Mouse (Mus musculus) fat pad, adult 2 months (tissue): ENCODE data around the gene Dclre1a.
A peak's percentile ranks its signal among the peaks of the same experiment; 100 is the strongest.

Experiments used
- DNase-seq: peaks from one replicate; pipeline ENCODE4 v3.0.0-alpha.2; 2011; ENCODE audit warnings: low read depth, low spot score; ENCODE audit errors: extremely low read depth

Gene Dclre1a

DNA sequence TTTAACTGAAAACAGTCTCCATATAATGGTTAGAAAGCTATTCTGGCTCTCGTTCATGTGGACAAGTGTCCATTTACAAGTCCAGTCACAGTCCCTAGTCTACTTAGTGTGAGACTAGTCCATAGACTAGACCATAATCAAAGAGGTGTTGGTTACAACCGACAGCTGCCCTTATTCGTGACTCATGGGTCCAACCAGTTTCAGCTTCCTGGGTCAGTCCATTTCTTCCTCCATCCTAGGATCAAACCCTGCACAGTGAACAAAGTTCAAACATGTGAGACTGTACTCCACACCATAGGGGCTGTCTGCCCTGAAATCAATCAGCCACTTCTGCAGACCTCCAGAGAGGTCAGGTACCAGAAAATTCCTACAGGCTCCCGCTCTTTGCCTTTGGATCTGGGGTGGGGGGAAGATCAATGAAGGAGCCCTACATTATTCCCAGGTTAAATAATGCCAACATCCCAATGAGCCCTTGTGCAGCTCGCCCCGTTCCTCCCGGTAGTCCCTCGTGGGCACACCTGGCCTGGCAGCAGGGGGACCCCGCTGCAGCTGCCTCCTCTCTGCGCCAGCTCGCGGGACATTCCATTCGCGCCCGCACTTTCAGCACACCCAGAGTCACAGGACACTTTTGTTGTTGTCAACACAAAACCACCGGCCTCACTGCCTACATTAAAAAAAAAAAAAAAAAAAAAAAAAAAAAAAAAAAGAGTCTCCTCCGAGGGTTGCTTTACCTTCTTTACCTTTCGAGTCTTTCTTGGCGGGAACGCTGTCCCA is at the start of gene Dclre1a:
Gene Dclre1a (minus strand): TSS at position 767 of the 774 bp plus-strand sequence.
- no peak for DNase-seq

DNA sequence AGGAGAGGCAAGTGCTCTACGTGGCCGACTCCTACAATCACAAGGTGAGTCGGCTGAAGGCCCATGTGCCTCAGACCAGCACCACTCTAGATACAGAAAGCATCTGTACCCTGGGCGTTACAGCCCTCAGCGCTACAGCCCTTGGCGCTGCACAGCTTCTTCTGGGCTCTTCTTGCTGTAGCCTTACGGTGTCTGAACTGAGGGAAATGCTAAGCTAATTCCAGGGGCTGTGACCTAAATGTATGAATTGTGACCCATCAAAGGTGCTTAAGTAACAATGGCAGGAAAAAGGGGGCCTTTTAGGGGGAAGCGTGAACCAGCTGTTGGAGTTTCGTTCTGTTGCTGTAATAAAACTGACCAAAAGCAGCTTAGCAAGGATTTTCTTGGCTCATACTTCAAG is 44.5 kb upstream of the Dclre1a start:
- no peak for DNase-seq

DNA sequence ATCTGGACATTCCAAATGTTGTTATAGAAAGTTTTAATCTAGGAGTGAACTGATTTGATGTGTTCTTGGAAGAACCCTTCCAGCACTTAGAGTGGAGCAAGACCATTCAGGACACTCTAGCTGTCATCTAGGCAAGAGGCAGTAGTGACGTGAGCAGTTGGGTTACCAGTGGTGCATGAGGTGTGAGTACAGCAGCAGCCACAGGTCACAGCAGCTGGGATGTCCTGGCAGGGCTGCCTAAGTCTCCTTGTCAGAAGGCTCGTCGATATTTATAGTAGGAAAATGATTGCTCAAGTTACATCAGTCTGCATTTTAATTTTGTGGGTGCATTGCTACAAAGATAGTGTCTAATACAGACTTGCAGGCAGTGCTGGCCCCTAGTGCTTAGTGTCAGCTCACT is 42.2 kb upstream of the Dclre1a start:
- no peak for DNase-seq

DNA sequence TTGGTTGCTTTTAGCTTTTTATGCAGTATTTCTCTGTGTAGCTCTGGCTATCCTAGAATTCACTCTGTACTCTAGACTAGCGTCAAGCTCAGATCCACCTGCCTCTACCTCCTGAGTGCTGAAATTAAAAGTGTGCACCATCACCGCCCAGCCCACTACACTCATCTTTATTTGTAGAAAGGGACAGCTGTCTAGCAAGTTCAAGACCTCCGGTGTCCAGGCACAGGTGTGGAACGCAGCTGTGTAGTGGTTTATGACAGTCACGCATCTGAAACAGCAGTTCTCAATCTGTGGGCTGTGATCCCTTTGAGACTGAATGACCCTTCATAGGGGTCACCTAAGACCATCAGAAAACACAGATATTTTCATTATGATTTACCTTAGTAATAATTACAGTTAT is 41.4 kb upstream of the Dclre1a start:
- DNase-seq = no peak

DNA sequence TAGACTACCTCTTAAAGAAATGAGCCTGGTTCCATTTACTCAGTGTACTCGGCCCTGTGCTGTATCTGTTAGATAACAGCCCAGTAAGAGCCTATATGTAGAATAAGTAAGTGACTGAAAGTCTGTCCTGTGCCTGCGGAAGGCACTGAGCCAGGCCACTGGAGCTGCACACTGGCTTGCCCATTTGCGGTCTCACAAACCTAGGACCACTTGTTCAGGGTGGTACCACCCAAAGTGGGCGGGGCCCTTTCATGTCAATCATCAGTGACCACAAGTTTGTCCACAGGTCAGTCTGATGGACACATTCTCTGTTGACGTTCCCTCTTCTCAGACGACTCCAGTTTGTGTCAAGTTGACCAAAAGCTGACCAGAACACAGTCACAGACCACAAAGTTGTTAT is 41.0 kb upstream of the Dclre1a start:
- DNase-seq = no peak

DNA sequence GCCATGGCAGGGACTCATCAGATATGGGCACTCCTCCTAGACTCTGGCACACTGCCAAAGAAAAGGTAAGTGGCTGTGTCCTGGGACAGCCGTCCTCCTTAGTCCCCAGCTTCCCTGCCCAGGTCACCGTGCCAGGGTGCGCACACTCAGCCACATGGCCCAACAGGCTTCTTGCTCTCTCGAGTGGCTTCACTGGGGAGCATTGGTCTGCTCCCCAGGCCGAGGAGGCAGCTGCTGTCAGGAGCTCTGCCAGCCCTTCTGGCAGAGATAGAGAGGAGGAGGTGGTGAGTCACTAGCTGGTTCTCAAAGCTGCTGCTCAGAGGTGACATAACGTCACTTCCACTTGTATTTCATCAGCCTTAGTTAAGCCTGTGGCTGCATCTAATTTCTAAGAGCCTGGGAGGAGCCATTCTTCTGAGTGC is 40.2 kb upstream of the Dclre1a start:
- DNase-seq = peak; percentile 68

DNA sequence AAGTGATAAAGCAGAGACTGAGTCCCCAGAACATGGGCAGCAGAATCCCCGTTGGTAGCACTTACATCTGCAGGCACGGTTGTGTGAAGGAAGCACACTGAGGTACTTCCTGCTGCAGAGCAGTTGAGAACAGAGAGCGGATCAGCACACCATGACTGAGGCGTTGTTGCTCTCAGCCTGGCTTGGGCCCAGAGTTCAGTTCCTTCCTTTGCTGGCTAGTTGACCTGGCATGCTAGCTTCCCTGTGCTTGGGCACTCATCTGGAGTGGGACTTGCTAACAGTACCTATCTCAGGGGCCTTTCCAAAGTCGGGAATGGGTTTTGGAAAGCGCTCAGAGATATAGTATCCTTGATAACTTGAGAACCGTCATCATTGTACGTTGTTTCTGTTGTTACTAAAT is 38.3 kb upstream of the Dclre1a start:
- DNase-seq = no peak

DNA sequence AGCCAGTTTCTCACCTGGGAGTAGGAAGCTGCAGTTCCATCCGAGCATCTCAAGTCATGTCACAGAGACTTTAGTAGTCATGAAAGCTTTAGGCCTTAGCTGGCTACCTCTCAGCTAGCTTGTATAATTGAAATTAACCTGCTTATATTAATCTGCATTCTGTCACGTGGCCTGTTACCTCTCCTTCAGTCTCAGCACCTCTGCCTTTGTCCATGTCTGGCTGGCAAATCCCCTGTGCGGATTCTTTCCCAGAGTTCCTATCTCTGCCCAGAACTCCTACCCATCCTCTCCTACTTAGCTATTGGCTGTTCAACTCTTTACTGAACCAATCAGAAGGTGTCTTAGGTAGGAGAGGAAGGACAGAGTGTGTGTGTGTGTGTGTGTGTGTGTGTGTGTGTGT is 36.3 kb upstream of the Dclre1a start:
- no peak for DNase-seq

DNA sequence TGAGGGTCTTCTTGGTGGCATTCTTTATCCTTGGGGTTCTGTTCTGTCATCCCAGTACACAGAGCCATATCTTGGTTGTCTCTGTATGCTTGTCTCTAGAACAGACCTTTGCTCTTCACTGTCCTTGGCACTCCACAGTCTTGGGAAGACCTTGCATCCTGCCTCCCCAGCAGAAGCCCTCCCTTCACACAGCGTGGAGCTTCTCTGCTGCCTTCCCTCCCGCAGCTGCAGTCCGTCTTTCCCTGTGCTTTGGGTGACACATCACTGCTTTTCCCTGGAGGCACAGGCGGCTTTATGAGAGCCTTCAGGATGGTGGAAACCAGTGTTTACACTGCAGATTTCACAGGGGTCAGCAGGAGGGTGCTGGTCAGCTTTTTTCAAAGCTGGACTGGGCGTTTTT is 35.8 kb upstream of the Dclre1a start:
- DNase-seq = no peak

DNA sequence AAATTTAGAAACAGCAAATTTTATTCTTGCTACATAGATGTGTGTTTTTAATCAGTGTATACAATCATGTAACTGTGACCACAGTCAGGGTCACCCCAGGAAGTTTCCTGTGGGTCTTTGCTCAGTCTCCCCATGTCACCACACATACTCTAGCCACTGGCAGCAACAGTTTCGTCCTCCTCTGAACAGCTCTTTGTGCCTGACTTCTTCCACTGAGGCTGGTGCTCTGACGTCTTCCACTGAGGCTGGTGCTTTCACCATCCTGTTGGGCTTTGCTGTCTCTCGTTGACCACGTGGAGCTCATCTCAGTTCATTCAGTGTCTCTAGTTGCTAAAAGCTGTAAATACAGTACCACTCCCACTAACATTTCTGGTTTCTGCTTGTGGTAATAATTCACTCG is 34.0 kb upstream of the Dclre1a start:
- DNase-seq = no peak

DNA sequence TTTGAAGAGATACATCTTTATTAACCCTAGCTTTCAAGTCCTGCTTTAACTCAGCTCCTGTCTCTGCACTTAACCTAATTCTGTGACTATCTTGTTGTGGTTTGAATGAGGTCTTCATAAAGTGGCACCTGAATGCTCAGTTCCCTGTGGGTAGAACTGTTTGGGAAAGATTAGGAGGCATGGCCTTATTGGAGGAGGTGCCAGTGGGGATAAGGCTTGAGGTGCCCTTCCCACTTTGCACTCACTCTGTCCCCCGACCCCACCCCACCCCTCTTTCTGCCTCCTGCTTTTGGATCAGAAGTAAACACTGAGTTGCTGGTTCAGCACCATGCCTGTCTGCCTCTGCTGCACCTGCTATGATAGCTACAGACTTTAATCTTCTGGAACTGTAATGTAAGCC is 29.8 kb upstream of the Dclre1a start:
- no peak for DNase-seq

DNA sequence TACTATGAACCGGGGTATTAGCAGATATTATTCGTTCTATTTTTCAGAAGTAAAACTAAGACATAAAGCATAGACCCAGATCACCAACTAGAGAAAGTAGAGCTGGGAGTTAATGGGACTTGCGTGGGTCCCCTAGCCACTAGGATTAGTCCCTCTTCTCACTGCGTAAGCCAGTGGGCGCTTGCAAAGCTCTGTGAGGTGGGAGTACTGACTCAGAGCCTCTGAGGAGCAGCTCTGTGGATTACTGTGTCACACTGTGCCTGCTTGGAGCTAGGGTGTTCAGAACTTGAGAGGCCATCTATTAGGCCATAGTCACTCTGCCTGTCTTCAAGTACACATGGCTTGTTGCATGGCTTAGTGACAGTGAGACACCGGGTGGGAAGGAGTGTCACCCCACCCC is 25.2 kb upstream of the Dclre1a start:
- no peak for DNase-seq

DNA sequence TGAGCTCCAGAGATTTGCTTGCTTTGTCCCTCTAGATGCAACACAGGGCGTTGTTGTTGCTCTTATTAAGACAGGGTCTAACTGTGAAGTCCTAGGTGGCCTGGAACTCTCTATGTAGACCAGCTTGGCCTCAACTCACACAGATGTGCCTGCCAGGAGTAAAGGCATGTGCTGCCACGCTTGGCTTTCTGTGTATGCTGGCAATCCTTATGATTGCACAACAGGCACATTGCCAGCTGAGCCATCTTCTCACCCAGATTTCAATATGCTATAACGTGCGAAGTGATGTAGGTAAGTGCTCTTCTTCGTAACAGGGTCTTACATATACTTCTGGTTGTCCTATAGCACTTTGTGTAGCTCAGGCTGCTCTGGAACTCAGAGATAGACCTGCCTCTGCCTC is 23.9 kb upstream of the Dclre1a start:
- peak; percentile 64 for DNase-seq

DNA sequence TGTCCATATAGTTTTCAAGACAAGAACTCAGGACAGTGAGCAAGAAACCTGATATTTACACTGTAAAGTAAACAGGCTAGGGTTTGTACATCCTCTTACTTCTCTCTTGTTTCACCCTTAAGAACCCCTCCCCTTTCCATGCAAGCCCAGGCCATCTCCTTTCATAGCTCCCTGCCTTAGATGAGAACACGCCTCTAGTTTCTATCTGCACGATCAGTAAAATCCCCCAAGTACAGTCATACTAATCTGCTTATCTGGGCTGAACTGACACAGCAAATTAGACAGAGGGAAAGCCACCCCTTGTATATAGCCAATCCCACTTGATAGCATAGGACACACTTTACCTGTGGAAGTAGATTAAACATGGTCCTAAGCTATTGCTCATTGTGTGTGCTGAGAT is 23.2 kb upstream of the Dclre1a start:
- DNase-seq = no peak

DNA sequence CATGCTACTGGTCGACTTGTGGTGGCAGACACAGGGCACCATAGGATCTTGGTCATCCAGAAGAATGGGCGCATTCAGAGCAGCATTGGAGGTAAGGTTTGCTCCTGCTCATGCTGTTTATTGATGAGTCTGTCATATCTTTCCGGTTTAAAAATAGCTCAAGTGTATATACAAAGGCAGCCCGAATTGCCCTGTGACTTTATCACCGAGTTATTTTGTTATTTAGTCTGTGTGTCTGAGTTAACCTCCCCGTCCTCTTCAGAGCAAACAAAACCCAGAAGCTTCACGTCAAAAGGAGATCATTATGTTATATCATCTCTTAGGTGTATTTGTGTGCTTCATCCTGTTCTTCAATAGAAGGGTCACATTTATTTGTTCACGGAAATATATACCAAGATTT is 22.8 kb upstream of the Dclre1a start:
- no peak for DNase-seq

DNA sequence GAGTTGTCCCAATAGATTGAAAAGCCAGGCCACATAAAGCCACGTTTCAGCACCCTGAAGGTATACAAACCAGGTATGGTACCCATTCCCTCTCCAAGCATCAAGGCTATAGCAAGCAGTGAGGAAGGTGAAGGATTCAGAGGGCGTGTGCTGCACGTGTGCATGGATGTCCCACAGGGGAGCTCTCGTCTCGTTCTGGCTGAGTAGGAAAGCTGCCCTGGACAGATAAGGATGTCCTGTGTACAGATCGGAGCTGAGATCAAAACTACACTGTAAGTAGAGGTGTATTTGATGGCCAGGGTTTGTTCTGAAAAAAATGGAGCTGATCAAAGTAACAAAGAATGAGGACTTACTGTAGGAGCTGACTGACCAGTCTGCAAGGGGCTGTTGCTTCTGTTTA is 18.9 kb upstream of the Dclre1a start:
- DNase-seq = no peak

DNA sequence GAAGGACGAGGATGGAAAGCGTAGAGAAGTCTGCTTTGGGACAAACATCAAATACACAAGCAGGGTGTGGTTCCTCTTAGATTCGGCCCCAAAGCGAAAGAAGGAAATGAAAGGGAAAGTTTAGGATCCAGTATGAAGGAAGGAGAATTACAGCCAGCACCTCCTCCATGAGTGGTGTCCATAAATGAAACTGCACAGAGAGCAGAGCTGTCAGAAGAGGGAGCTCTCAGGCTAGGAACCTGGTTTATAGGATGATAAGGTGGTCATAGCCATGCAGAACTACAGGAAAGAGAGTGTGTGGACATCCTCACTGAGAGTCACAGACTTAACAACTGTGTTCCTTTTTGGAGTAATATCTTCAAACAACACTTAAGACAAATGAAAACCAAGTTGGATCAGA is 18.0 kb upstream of the Dclre1a start:
- no peak for DNase-seq

DNA sequence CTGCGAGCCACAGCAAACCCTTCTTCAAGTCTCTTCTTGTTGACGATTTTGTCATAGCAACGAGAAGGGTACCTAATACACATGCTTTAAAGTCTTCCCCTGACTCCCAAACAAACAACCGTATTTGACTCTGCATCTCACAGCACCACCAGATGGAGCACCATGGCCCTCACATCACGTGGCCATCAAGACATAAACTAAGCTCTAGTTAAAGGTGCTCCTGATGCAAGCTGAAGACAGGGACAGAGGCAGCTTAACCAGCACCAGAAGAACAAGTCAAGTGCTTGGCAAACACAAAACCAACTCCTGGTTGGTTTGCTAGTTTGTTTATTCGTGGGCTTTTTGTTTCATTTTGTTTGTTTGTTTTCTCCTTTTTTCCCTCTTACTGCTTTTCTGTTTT is 17.3 kb upstream of the Dclre1a start:
- DNase-seq = no peak

DNA sequence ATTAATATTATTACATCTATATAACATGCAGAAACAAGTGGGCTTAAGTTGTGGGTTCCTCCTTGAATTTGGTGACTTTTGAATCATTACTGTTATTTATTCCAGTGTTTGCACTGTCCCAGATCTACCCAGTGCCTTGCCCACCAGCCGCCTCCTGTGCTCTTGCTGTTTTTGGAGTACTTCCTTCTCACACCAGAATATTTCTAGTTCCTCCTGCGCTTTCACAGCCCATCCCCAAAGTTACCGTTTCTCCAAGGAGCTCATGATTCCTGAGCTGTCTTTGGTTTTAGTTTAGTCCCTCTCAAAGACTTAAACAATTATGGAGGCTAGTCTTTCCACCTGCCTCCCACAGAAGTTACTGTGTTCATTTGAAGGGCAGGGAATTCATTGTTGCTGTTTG is 15.4 kb upstream of the Dclre1a start:
- DNase-seq = no peak

DNA sequence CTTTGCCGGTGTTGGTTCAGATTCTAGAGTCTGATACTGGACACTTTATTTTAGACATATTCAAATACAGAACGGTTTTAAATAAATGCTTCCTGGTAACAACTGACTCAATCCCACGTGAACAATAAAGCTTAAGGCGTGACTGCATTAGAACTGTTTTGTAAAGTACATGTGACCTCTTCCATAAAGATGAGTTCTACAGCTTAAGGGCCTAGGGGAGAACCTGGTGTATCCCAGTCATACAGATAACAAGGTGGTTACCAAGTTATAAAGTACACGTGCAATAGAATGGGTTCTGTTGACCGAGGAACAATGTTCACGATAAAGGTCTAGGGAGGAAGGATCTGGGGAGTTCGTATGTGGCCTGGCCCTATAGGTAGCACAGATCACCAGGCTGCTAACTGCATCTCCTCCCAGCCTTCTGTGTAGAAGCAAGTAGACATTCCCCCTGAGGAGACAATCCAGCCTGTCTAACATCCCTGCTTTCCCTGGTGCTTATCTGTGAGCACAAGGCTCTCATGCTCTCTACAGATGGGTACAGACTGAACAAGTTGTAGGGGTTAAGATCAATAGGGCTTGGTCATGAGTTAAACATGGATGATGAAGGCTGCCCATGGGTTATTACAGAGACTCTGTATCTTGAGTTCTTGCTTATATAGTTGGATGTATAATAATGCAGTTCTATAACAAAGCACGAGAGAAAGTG is 14.6 kb upstream of the Dclre1a start:
- DNase-seq = no peak

DNA sequence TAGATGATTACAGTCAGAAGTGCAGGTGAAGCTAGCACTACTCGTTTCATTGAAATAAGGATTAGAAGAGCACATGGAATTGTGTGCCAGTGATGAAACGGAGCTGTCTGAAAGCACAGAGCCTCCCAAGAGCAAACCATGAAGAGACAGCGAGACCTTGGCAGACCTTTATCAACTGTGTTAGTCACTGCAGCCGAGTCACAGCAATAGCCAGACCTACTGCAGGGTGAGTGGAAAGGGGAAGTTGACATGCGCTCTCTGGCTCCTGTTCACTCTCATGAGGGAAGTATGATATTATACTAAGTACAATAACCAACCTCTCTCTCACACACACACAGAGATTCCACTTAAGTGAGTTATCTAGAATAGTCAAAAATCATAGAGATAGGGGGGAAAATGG is 8.0 kb upstream of the Dclre1a start:
- no peak for DNase-seq

DNA sequence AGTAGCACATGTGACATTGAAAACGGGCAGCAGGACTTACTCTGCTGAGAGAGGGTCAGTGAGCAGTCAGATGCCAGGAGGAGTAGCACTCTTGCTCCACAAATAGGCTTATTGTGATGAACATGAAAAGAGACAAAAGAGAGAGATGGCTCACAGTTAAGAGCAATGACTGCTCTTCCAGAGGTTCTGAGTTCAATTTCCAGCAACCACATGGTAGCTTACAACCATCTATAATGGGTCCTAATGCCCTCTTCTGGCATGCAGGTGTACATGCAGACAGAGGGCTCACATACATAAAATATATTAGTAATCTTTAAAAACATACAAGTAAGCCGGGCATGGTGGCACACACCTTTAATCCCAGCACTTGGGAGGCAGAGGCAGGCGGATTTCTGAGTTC is 5.2 kb upstream of the Dclre1a start:
- DNase-seq = no peak
